Mouse (Mus musculus): Measurements from ENCODE around the gene Crebrf. TPM values are rescaled to one million over a fixed set of nuclear protein-coding genes. Genes with fewer than 3 reads are reported as not detected.

Gene Crebrf
- polyA plus RNA-seq, 1 experiment from 2014 or later = 13.5 TPM

DNA sequence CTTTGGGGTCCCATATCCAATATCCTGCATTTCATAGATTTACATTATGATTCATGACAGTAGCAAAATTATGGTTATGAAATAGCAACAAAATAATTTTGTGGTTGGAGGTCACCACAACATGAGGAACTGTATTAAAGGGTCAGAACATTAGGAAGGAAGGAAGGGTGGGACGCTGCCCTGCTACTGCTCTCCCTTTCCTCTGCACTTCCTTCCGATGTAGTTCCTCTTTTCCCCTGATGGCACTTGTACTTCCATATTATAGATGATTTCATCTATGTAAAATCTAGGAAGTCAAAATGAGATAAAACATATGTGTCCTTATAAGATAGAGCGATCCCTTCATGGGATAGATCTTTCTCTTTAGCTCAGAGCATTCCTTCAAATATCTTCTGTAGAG lies 34.5 kb downstream of the Crebrf start:
- Histone ChIP-seq H3K4me1 (replicated peaks; ENCODE audit: control insufficient read depth, insufficient read depth, low read length) (no peaks in the 10 kb centered on the region), H3K9me3 (ENCODE audit: control insufficient read depth) (no peaks in the 10 kb centered on the region), H3K36me3 (ENCODE audit: control insufficient read depth, insufficient read depth) (0 out of 2 replicates have a peak, but pooled peaks cover 3% of the 10 kb centered on the region), H3K27me3 (replicated peaks; ENCODE audit: control insufficient read depth, insufficient read depth, low read length) (no peaks in the 10 kb centered on the region), H3K4me2 (replicated peaks; ENCODE audit: low read depth) (no peak overlapping the region), H3K9ac (ENCODE audit: low read depth, low read length) (no peak overlapping the region), H3K4me3 (ENCODE audit: low read depth, low read length) (no peak overlapping the region), H3K27ac (ENCODE audit: low read depth, low read length) (no peak overlapping the region)
- TF ChIP-seq CTCF (IDR thresholded peaks at IDR 0.05; ENCODE audit: low read depth) = no peak
- WGBS = 89% methylated on average over 3 of the region's 3 CpGs
- no peak for ATAC-seq

GRCm38 (mm10) chr17:26752297-26752696 lies 36.8 kb downstream of the Crebrf start:
- H3K9me3 ChIP-seq (ENCODE audit: control insufficient read depth) = no peaks in the 10 kb centered on the region
- no peak overlapping the region for H3K27ac ChIP-seq (ENCODE audit: low read depth, low read length)
- ATAC-seq = no peak
- no peak overlapping the region for H3K9ac ChIP-seq (ENCODE audit: low read depth, low read length)
- H3K27me3 ChIP-seq (replicated peaks; ENCODE audit: control insufficient read depth, insufficient read depth, low read length) = no peaks in the 10 kb centered on the region
- no peaks in the 10 kb centered on the region for H3K36me3 ChIP-seq (ENCODE audit: control insufficient read depth, insufficient read depth)
- no peaks in the 10 kb centered on the region for H3K4me1 ChIP-seq (replicated peaks; ENCODE audit: control insufficient read depth, insufficient read depth, low read length)
- H3K4me2 ChIP-seq (replicated peaks; ENCODE audit: low read depth) = no peak overlapping the region
- WGBS = 74% methylated on average over 1 of the region's 1 CpGs
- no peak for TF ChIP-seq CTCF (IDR thresholded peaks at IDR 0.05; ENCODE audit: low read depth)
- H3K4me3 ChIP-seq (ENCODE audit: low read depth, low read length) = no peak overlapping the region

DNA sequence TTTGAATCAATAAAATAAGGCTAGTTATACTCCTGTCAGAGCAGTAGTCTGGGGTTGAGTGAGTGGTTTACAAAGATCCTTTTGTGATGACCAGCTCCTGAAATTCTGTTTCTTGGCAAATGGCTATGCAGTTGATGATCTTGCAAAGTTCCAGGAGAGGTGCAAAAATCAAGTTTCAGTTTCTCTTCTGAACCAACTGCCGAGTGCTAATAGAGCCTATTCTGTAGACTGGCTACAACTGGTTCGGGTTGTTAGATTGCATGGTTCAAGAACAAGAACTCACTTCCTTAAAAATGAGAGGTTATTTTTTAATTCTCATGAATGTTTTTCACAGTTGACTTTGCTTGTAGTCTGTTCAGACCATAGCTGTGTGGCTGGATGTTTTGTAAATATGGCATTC lies 38.0 kb downstream of the Crebrf start:
- Histone ChIP-seq H3K4me1 (replicated peaks; ENCODE audit: control insufficient read depth, insufficient read depth, low read length) (no peaks in the 10 kb centered on the region), H3K27me3 (replicated peaks; ENCODE audit: control insufficient read depth, insufficient read depth, low read length) (no peaks in the 10 kb centered on the region), H3K9me3 (ENCODE audit: control insufficient read depth) (no peaks in the 10 kb centered on the region), H3K4me2 (replicated peaks; ENCODE audit: low read depth) (no peak overlapping the region), H3K9ac (ENCODE audit: low read depth, low read length) (no peak overlapping the region), H3K36me3 (ENCODE audit: control insufficient read depth, insufficient read depth) (0 out of 2 replicates have a peak, but pooled peaks cover 1% of the 10 kb centered on the region), H3K4me3 (ENCODE audit: low read depth, low read length) (no peak overlapping the region), H3K27ac (ENCODE audit: low read depth, low read length) (no peak overlapping the region)
- ATAC-seq = no peak
- TF ChIP-seq CTCF (IDR thresholded peaks at IDR 0.05; ENCODE audit: low read depth) = no peak
- 58% methylated on average over 2 of the region's 2 CpGs for WGBS

GRCm38 (mm10) chr17:26767100-26767753 lies 51.8 kb downstream of the Crebrf start:
- no peak for TF ChIP-seq CTCF (IDR thresholded peaks at IDR 0.05; ENCODE audit: low read depth)
- no peak overlapping the region for H3K27ac ChIP-seq (ENCODE audit: low read depth, low read length)
- no peak overlapping the region for H3K9ac ChIP-seq (ENCODE audit: low read depth, low read length)
- no peaks in the 10 kb centered on the region for H3K4me1 ChIP-seq (replicated peaks; ENCODE audit: control insufficient read depth, insufficient read depth, low read length)
- H3K36me3 ChIP-seq (ENCODE audit: control insufficient read depth, insufficient read depth) = peaks cover 35% of the 10 kb centered on the region
- H3K4me3 ChIP-seq (ENCODE audit: low read depth, low read length) = no peak overlapping the region
- H3K9me3 ChIP-seq (ENCODE audit: control insufficient read depth) = no peaks in the 10 kb centered on the region
- WGBS = 90% methylated on average over 5 of the region's 5 CpGs
- no peak overlapping the region for H3K4me2 ChIP-seq (replicated peaks; ENCODE audit: low read depth)
- no peak for ATAC-seq
- H3K27me3 ChIP-seq (replicated peaks; ENCODE audit: control insufficient read depth, insufficient read depth, low read length) = no peaks in the 10 kb centered on the region

- 78% methylated on average over 2 of the region's 2 CpGs for WGBS
- no peak for ATAC-seq
- Histone ChIP-seq H3K9ac (ENCODE audit: low read depth, low read length) (no peak overlapping the region), H3K4me1 (replicated peaks; ENCODE audit: control insufficient read depth, insufficient read depth, low read length) (no peaks in the 10 kb centered on the region), H3K4me3 (ENCODE audit: low read depth, low read length) (no peak overlapping the region), H3K4me2 (replicated peaks; ENCODE audit: low read depth) (no peak overlapping the region), H3K27me3 (replicated peaks; ENCODE audit: control insufficient read depth, insufficient read depth, low read length) (no peaks in the 10 kb centered on the region), H3K27ac (ENCODE audit: low read depth, low read length) (no peak overlapping the region), H3K36me3 (ENCODE audit: control insufficient read depth, insufficient read depth) (peaks cover 32% of the 10 kb centered on the region), H3K9me3 (ENCODE audit: control insufficient read depth) (no peaks in the 10 kb centered on the region)
- TF ChIP-seq CTCF (IDR thresholded peaks at IDR 0.05; ENCODE audit: low read depth) = no peak
Observed at GRCm38 (mm10) chr17:26767754-26768124, 52.3 kb downstream of the Crebrf start.

- Histone ChIP-seq H3K4me1 (replicated peaks; ENCODE audit: control insufficient read depth, insufficient read depth, low read length) (no peaks in the 10 kb centered on the region), H3K4me3 (ENCODE audit: low read depth, low read length) (no peak overlapping the region), H3K27ac (ENCODE audit: low read depth, low read length) (no peak overlapping the region), H3K27me3 (replicated peaks; ENCODE audit: control insufficient read depth, insufficient read depth, low read length) (no peaks in the 10 kb centered on the region), H3K36me3 (ENCODE audit: control insufficient read depth, insufficient read depth) (0 out of 2 replicates have a peak, but pooled peaks cover 10% of the 10 kb centered on the region), H3K9me3 (ENCODE audit: control insufficient read depth) (no peaks in the 10 kb centered on the region), H3K4me2 (replicated peaks; ENCODE audit: low read depth) (no peak overlapping the region), H3K9ac (ENCODE audit: low read depth, low read length) (no peak overlapping the region)
- no peak for TF ChIP-seq CTCF (IDR thresholded peaks at IDR 0.05; ENCODE audit: low read depth)
- WGBS = 65% methylated on average over 10 of the region's 10 CpGs
- no peak for ATAC-seq
Observed at GRCm38 (mm10) chr17:26776211-26776610, 60.8 kb downstream of the Crebrf start.
